Mouse (Mus musculus) intestine, postnatal 0 days (tissue): ENCODE results near the gene Nudt17. TPM values are rescaled to one million over a fixed set of nuclear protein-coding genes. Genes with fewer than 3 reads are reported as not detected.

Experiments used
- ATAC-seq: fragments of 200-750 bp; cut with Nextera tagmentation; 2 replicates; pipeline ENCODE4 v1.8.0; 2017; ENCODE audit warnings: mild to moderate bottlenecking, moderate TSS enrichment, moderate library complexity
- H3K27ac ChIP-seq: fragments of 300-500 bp; sonication (generic); 2 replicates; pipeline ENCODE4 v1.5.1; 2014; ENCODE audit warnings: mild to moderate bottlenecking, low read depth, low read length, moderate library complexity
- H3K27me3 ChIP-seq: fragments of 300-500 bp; sonication (generic); replicated peaks from 2 replicates; pipeline ENCODE4 v1.6.1; 2014; ENCODE audit warnings: low read length, mixed read lengths; ENCODE audit not compliant: control insufficient read depth, insufficient read depth
- H3K36me3 ChIP-seq: fragments of 300-500 bp; sonication (generic); 2 replicates; pipeline ENCODE4 v1.6.1; 2014; ENCODE audit warnings: mild to moderate bottlenecking, moderate library complexity; ENCODE audit not compliant: control insufficient read depth, insufficient read depth
- H3K4me1 ChIP-seq: fragments of 300-500 bp; sonication (generic); replicated peaks from 2 replicates; pipeline ENCODE4 v1.6.1; 2014; ENCODE audit warnings: antibody characterized with exemption, low read length, mixed read lengths; ENCODE audit not compliant: control insufficient read depth, insufficient read depth
- H3K4me2 ChIP-seq: fragments of 300-500 bp; sonication (generic); replicated peaks from 2 replicates; pipeline ENCODE4 v1.6.1; 2014; ENCODE audit warnings: low read depth, mild to moderate bottlenecking, moderate library complexity
- H3K4me3 ChIP-seq: fragments of 300-500 bp; sonication (generic); 2 replicates; pipeline ENCODE4 v1.5.1; 2014; ENCODE audit warnings: low read depth, low read length
- H3K9ac ChIP-seq: fragments of 300-500 bp; sonication (generic); 2 replicates; pipeline ENCODE4 v1.6.1; 2014; ENCODE audit warnings: mild to moderate bottlenecking, low read depth, low read length
- H3K9me3 ChIP-seq: fragments of 300-500 bp; sonication (generic); 2 replicates; pipeline ENCODE4 v1.6.1; 2016; ENCODE audit warnings: mixed run types; ENCODE audit not compliant: control insufficient read depth
- CTCF ChIP-seq: sonication (generic); IDR thresholded peaks from 2 replicates; pipeline ENCODE4 v1.5.1; 2016; ENCODE audit warnings: low read depth, mild to moderate bottlenecking, control low read depth, antibody characterized with exemption, moderate library complexity
- WGBS: fragments of 180-500 bp; shearing (Covaris S2); extraction: QIAGEN DNeasy Blood & Tissue Kit; methylation state at CpG from one replicate; pipeline ENCODE4 v1.1.7; 2014; 5-methylcytosine and 5-hydroxymethylcytosine counted together
- polyA plus RNA-seq: library from polyadenylated mRNA; unstranded; fragments of >200 nt; fragmentation: Nextera tagmentation; extraction: Ambion mirVana; gene quantifications from 2 replicates; pipeline ENCODE4 v1.2.1, GENCODE M21; 2015

Nudt17 gene
- polyA plus RNA-seq, 1 experiment from 2014 or later, result 2.2 TPM

GRCm38 (mm10) chr3:96737995-96738394, 29.6 kb upstream of the Nudt17 start:
- H3K27me3 ChIP-seq, result no peaks in the 10 kb centered on the region
- no peak overlapping the region for H3K27ac ChIP-seq
- no peaks in the 10 kb centered on the region for H3K9me3 ChIP-seq
- H3K4me2 ChIP-seq, result no peak overlapping the region
- no peaks in the 10 kb centered on the region for H3K36me3 ChIP-seq
- TF ChIP-seq CTCF, result peak; percentile 59
- WGBS, result 95% methylated on average over 1 of the region's 1 CpGs
- H3K9ac ChIP-seq, result no peak overlapping the region
- 0 out of 2 replicates have a peak, but pooled peaks cover 3% of the 10 kb centered on the region for H3K4me1 ChIP-seq
- H3K4me3 ChIP-seq, result no peak overlapping the region
- no peak for ATAC-seq

GRCm38 (mm10) chr3:96737013-96737740, 28.8 kb upstream of the Nudt17 start:
- 41% methylated on average over 1 of the region's 1 CpGs for WGBS
- H3K4me2 ChIP-seq, result no peak overlapping the region
- H3K27me3 ChIP-seq, result no peaks in the 10 kb centered on the region
- no peak for TF ChIP-seq CTCF
- H3K9ac ChIP-seq, result no peak overlapping the region
- no peaks in the 10 kb centered on the region for H3K36me3 ChIP-seq
- 0 out of 2 replicates have a peak, but pooled peaks cover 3% of the 10 kb centered on the region for H3K4me1 ChIP-seq
- H3K4me3 ChIP-seq, result no peak overlapping the region
- no peaks in the 10 kb centered on the region for H3K9me3 ChIP-seq
- H3K27ac ChIP-seq, result no peak overlapping the region
- no peak for ATAC-seq

GRCm38 (mm10) chr3:96735200-96735599, 26.8 kb upstream of the Nudt17 start:
- no peak overlapping the region for H3K4me3 ChIP-seq
- H3K27me3 ChIP-seq, result no peaks in the 10 kb centered on the region
- no peak overlapping the region for H3K9ac ChIP-seq
- H3K9me3 ChIP-seq, result no peaks in the 10 kb centered on the region
- no peak overlapping the region for H3K27ac ChIP-seq
- 90% methylated on average over 2 of the region's 2 CpGs for WGBS
- no peak for ATAC-seq
- TF ChIP-seq CTCF, result no peak
- H3K4me2 ChIP-seq, result no peak overlapping the region
- H3K36me3 ChIP-seq, result no peaks in the 10 kb centered on the region
- peaks cover 3% of the 10 kb centered on the region; the same call in 1 of the 2 replicates for H3K4me1 ChIP-seq

GRCm38 (mm10) chr3:96733984-96734383, 25.6 kb upstream of the Nudt17 start:
- TF ChIP-seq CTCF, result no peak
- Histone ChIP-seq H3K9me3 (no peaks in the 10 kb centered on the region), H3K4me2 (no peak overlapping the region), H3K27me3 (no peaks in the 10 kb centered on the region), H3K27ac (no peak overlapping the region), H3K36me3 (no peaks in the 10 kb centered on the region), H3K4me1 (peaks cover 7% of the 10 kb centered on the region), H3K4me3 (no peak overlapping the region), H3K9ac (no peak overlapping the region)
- no peak for ATAC-seq
- WGBS, result 92% methylated on average over 1 of the region's 1 CpGs

- no peak for TF ChIP-seq CTCF
- Histone ChIP-seq H3K27ac (0 out of 2 replicates have a peak overlapping the region, but pooled peaks have one; percentile 9), H3K9me3 (no peaks in the 10 kb centered on the region), H3K4me3 (no peak overlapping the region), H3K36me3 (no peaks in the 10 kb centered on the region), H3K4me1 (peaks cover 17% of the 10 kb centered on the region), H3K4me2 (no peak overlapping the region), H3K9ac (no peak overlapping the region), H3K27me3 (no peaks in the 10 kb centered on the region)
- WGBS, result 57% methylated on average over 5 of the region's 5 CpGs
- ATAC-seq, result no peak
Observed at GRCm38 (mm10) chr3:96730785-96731184, 22.4 kb upstream of the Nudt17 start.

- no peak overlapping the region for H3K4me3 ChIP-seq
- WGBS, result 32% methylated on average over 3 of the region's 3 CpGs
- TF ChIP-seq CTCF, result peak; percentile 54
Observed at GRCm38 (mm10) chr3:96729403-96729784, 21.0 kb upstream of the Nudt17 start.

More at GRCm38 (mm10) chr3:96729403-96729784, 21.0 kb upstream of the Nudt17 start:
- Histone ChIP-seq H3K27me3 (no peaks in the 10 kb centered on the region), H3K9me3 (no peaks in the 10 kb centered on the region), H3K27ac (no peak overlapping the region), H3K36me3 (no peaks in the 10 kb centered on the region), H3K4me2 (peak overlapping the region; percentile 78; the same call in 1 of the 2 replicates), H3K9ac (no peak overlapping the region), H3K4me1 (peaks cover 15% of the 10 kb centered on the region)
- ATAC-seq, result no peak
